Mouse (Mus musculus) spleen, adult 18-20 months (tissue): ENCODE results near the gene Vrk1.

Experiments used
- DNase-seq, 2 experiments: peaks; one replicate each; pipeline ENCODE4 v3.0.0; 2022; ENCODE audit warnings: mixed read lengths in 2 of 2

Vrk1 gene

GRCm38 (mm10) chr12:106004719-106005118 is 5.3 kb upstream of the Vrk1 start:
- no peak for DNase-seq

GRCm38 (mm10) chr12:106006218-106006617 is 3.8 kb upstream of the Vrk1 start:
- no peak for DNase-seq

- no peak for DNase-seq
Observed at GRCm38 (mm10) chr12:106008348-106009050, 1.5 kb upstream of the Vrk1 start.

GRCm38 (mm10) chr12:106009122-106009870 is 732 bp upstream of the Vrk1 start:
- no peak for DNase-seq

- no peak for DNase-seq
Observed at GRCm38 (mm10) chr12:106012161-106012560, 2.1 kb downstream of the Vrk1 start.

GRCm38 (mm10) chr12:106016265-106017012 is 6.4 kb downstream of the Vrk1 start:
- no peak for DNase-seq

- DNase-seq = no peak
Observed at GRCm38 (mm10) chr12:106020063-106020462, 10.0 kb downstream of the Vrk1 start.

GRCm38 (mm10) chr12:106023652-106024051 is 13.6 kb downstream of the Vrk1 start:
- no peak for DNase-seq

GRCm38 (mm10) chr12:106025416-106025815 is 15.4 kb downstream of the Vrk1 start:
- DNase-seq = no peak

GRCm38 (mm10) chr12:106026385-106027134 is 16.5 kb downstream of the Vrk1 start:
- no peak for DNase-seq

GRCm38 (mm10) chr12:106027372-106027771 is 17.3 kb downstream of the Vrk1 start:
- no peak for DNase-seq

GRCm38 (mm10) chr12:106029582-106029981 is 19.6 kb downstream of the Vrk1 start:
- no peak for DNase-seq

GRCm38 (mm10) chr12:106030146-106030745 is 20.2 kb downstream of the Vrk1 start:
- no peak for DNase-seq

- DNase-seq = no peak
Observed at GRCm38 (mm10) chr12:106030796-106031195, 20.8 kb downstream of the Vrk1 start.

GRCm38 (mm10) chr12:106031916-106032315 is 21.9 kb downstream of the Vrk1 start:
- DNase-seq = no peak

GRCm38 (mm10) chr12:106032361-106032760 is 22.3 kb downstream of the Vrk1 start:
- no peak for DNase-seq

GRCm38 (mm10) chr12:106034267-106034666 is 24.2 kb downstream of the Vrk1 start:
- DNase-seq = no peak

- no peak for DNase-seq
Observed at GRCm38 (mm10) chr12:106034761-106035160, 24.7 kb downstream of the Vrk1 start.

- DNase-seq = no peak
Observed at GRCm38 (mm10) chr12:106040259-106040658, 30.2 kb downstream of the Vrk1 start.

- DNase-seq = no peak
Observed at GRCm38 (mm10) chr12:106046143-106046795, 36.2 kb downstream of the Vrk1 start.

- DNase-seq = no peak
Observed at GRCm38 (mm10) chr12:106052271-106052670, 42.2 kb downstream of the Vrk1 start.

GRCm38 (mm10) chr12:106055799-106056198 is 45.8 kb downstream of the Vrk1 start:
- DNase-seq = peak; percentile 28 to 78
